ENCODE assay signal across 9 mouse cellular contexts in the genomic region with DNA sequence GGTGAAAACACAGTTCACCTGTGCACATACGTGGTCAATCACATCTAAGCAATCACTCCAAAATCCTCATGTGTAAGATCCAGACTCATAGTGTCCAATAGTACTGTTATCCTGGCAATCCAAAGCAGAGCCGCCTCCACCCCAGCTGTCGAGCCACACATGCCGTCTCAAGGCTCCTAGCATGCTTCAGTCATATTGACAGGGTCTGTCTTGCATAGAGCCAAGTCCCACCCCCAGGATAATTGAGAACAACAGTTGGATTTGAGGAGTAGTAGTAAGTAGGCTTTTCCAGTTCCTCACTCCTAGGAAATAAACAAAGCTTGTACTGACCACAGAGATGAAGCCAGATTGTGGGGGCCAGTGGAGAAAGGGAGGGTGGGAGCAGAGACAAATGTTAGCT. TPM values are rescaled to one million over a fixed set of nuclear protein-coding genes. Genes with fewer than 3 reads are reported as not detected.
DNase-seq lines count a peak whose midpoint lies in the region; ATAC-seq lines count a peak whose summit lies in the region.
"Had no signal": no experiment of that assay in that cellular context is flagged by ENCODE, and none has a peak within 500 bp of the region (broad histone marks: within the 10 kb centered on the region; RNA-seq: fewer than 3 reads in every experiment).

No protein-coding gene starts in this region.

- H3K4me3 ChIP-seq in forebrain, embryonic 16.5 days (replicated peaks; ENCODE audit: low read length) = no peak overlapping the region

- no peaks in the 10 kb centered on the region for H3K9me3 ChIP-seq in forebrain, embryonic 16.5 days (ENCODE audit: control insufficient read depth, low read length)

- 18% methylated on average over 4 of the region's 4 CpGs for WGBS in forebrain, embryonic 16.5 days

- H3K4me1 ChIP-seq in forebrain, embryonic 16.5 days (replicated peaks; ENCODE audit: control insufficient read depth, insufficient read depth, low read length) = peaks cover 44% of the 10 kb centered on the region

- H3K36me3 ChIP-seq in forebrain, embryonic 16.5 days (ENCODE audit: control insufficient read depth, insufficient read depth) = no peaks in the 10 kb centered on the region; the same call in 1 of the 2 replicates

- ATAC-seq in forebrain, embryonic 16.5 days = peak; percentile 76

- intact Hi-C loops in heart, postnatal 14 days (cut with DNase I) = no loop called here

- DNase-seq in right cerebral cortex, adult 18-20 months = peak; percentile 57
- DNase-seq in right cerebral cortex, postnatal 25 days = no peak
- peak; percentile 68 to 72 for DNase-seq in layer of hippocampus, postnatal 36 days
- no peak for DNase-seq in gastrocnemius, postnatal 25 days
- no peak for DNase-seq in heart, postnatal 14 days
- DNase-seq in embryo, embryonic 9.5 days (ENCODE audit: extremely low spot score) = no peak
- DNase-seq: gastrocnemius, postnatal 36 days; liver had no signal

- peak overlapping the region; percentile 42 for H3K27ac ChIP-seq in forebrain, embryonic 16.5 days (ENCODE audit: low read length)

- no peak overlapping the region for H3K4me2 ChIP-seq in forebrain, embryonic 16.5 days (ENCODE audit: low read length)

- no peak overlapping the region for H3K9ac ChIP-seq in forebrain, embryonic 16.5 days (replicated peaks; ENCODE audit: low read depth, low read length)

- H3K27me3 ChIP-seq in forebrain, embryonic 16.5 days (replicated peaks; ENCODE audit: control insufficient read depth, insufficient read depth, low read length) = no peaks in the 10 kb centered on the region

RNA-seq across cellular contexts. Expression of a gene that starts 24.4 kb away (rescaled TPM):
- 80.1 and 80.4 TPM in 2 replicates for polyA plus RNA-seq in forebrain, embryonic 16.5 days (2015; fragmentation: Nextera tagmentation; extraction: Ambion mirVana)
- 10 to 100 TPM; 35.0 to 36.8 TPM for total RNA-seq in layer of hippocampus, postnatal 36 days (2021)
- 10 to 100 TPM; 14.5 to 15.1 TPM for total RNA-seq in gastrocnemius, postnatal 25 days (2021)
- 10 to 100 TPM; 16.6 to 19.2 TPM for total RNA-seq in heart, postnatal 14 days (2021)

Comparison
In these comparisons a context has a peak if more than half of its experiments do, and no peak if none do; other contexts are left out.
1. DNase-seq: peak in right cerebral cortex, adult 18-20 months (single experiment) and layer of hippocampus, postnatal 36 days (2 of 2); none in right cerebral cortex, postnatal 25 days (single experiment), gastrocnemius, postnatal 25 days (single experiment), heart, postnatal 14 days (0 of 2) and embryo, embryonic 9.5 days (single experiment).